Mouse (Mus musculus): Measurements from ENCODE around the gene Psme4. TPM values are rescaled to one million over a fixed set of nuclear protein-coding genes. Genes with fewer than 3 reads are reported as not detected.

The Psme4 gene
- total RNA-seq, 2 experiments from 2014 or later = 39.0 to 49.8 TPM

GRCm38 (mm10) chr11:30765076-30765475 is 6.5 kb upstream of the Psme4 start:
- no peak overlapping the region for H3K4me3 ChIP-seq
- no peak for TF ChIP-seq CTCF (conservative IDR thresholded peaks at IDR 0.05)
- no peak for DNase-seq (ENCODE audit: low spot score in 2 of 2)
- no peak overlapping the region for H3K27ac ChIP-seq

- TF ChIP-seq CTCF (conservative IDR thresholded peaks at IDR 0.05) = no peak
- H3K4me3 ChIP-seq = peak overlapping the region; percentile 96
- DNase-seq (ENCODE audit: low spot score in 2 of 2) = no peak
Observed at GRCm38 (mm10) chr11:30770817-30771216, 709 bp upstream of the Psme4 start.

DNA sequence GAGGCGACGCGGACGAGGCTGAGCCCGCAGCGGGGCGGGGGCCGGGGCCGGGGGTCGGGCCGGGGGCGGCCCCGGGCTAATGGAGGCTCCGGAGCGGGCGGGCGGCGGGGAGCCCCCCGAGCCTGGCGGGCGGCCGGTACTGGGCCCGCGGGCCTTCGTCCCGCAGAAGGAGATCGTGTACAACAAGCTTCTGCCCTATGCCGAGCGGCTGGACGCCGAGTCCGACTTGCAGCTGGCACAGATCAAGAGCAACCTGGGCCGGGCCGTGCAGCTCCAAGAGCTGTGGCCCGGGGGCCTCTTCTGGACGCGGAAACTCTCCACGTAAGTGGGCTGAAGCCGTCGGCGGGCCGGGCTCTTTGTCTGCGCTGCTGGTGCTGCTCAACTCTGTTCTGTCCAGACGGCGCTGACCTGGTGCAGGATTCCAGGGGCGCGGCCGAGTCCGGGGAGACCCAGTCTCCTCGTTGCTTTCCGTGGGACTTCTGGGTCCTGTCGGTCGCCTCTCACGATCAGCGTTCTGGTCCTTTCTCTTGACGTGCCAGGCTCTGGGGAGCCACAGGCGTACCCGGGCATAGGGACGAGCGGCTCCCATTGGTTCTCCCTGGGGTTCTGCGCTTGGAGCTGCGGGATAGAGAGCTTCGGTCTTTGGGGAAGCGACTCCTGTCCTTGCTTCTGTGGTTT is 517 bp downstream of the Psme4 start:
- Histone ChIP-seq H3K4me3 (peak overlapping the region; percentile 96), H3K27ac (peak overlapping the region; percentile 88)
- TF ChIP-seq CTCF (conservative IDR thresholded peaks at IDR 0.05) = no peak
- DNase-seq (ENCODE audit: low spot score in 2 of 2) = peak; percentile 37 to 39

More at GRCm38 (mm10) chr11:30770817-30771216, 709 bp upstream of the Psme4 start:
- H3K27ac ChIP-seq = peak overlapping the region; percentile 88

DNA sequence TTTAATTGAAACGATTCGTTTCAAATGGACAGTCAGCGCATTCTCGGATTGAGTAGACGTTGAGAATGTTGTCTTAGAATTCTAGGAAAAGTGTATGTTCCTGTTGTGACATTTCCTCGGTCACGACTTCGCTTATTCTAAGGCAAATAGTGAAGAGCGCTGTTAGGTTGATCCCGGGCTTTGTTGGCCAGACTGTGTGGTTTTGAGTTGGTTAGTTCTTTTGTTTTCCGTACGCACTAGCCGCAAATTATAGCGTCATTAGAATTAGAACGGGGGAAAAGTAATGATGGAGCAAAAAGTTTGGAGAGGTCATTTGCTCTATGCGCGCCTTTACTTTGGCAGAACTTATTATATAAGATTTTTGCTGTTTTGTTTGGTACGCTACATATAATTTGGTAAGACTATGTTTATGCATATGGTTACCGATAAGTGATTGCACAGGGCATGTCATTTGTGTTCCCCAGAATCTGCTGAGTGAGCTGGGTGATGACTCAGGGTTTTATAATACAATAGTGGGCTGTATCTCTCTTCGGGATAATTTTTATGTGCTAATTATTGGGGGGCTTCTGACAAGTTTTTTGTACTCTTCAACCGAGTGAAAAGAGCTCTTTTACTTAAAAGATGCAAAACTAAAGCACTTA is 1.4 kb downstream of the Psme4 start:
- peak overlapping the region; percentile 88; the same call in 1 of the 2 replicates for H3K27ac ChIP-seq

GRCm38 (mm10) chr11:30774638-30775037 is 3.1 kb downstream of the Psme4 start:
- Histone ChIP-seq H3K4me3 (no peak overlapping the region), H3K27ac (no peak overlapping the region)
- TF ChIP-seq CTCF (conservative IDR thresholded peaks at IDR 0.05) = no peak
- no peak for DNase-seq (ENCODE audit: low spot score in 2 of 2)

More for the DNA sequence above, 1.4 kb downstream of the Psme4 start:
- peak overlapping the region; percentile 96 for H3K4me3 ChIP-seq
- no peak for TF ChIP-seq CTCF (conservative IDR thresholded peaks at IDR 0.05)
- no peak for DNase-seq (ENCODE audit: low spot score in 2 of 2)

DNA sequence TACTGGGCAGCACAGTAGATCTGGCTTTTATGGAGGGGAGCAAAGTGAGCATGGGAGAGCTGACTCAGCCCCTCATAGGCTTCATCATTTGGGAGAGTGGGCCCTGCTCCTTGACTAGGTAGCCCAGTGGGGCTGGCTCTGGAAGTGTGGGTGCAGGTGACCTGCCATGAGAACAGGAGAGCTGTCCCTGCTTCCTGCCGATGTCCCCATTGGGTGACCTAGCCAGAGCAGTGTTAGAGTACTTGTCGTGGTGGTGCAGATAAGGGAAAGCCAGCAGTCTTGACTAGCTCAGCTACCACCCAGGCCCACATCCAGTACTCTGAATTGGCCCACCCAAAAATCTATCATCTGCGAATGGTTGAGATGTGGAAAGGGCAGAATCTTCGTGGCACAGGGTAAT is 6.0 kb downstream of the Psme4 start:
- no peak for TF ChIP-seq CTCF (conservative IDR thresholded peaks at IDR 0.05)
- no peak overlapping the region for H3K4me3 ChIP-seq
- DNase-seq (ENCODE audit: low spot score in 2 of 2) = no peak
- H3K27ac ChIP-seq = no peak overlapping the region

- TF ChIP-seq CTCF (conservative IDR thresholded peaks at IDR 0.05) = no peak
- Histone ChIP-seq H3K27ac (no peak overlapping the region), H3K4me3 (no peak overlapping the region)
- DNase-seq (ENCODE audit: low spot score in 2 of 2) = no peak
Observed at GRCm38 (mm10) chr11:30780893-30781292, 9.4 kb downstream of the Psme4 start.

DNA sequence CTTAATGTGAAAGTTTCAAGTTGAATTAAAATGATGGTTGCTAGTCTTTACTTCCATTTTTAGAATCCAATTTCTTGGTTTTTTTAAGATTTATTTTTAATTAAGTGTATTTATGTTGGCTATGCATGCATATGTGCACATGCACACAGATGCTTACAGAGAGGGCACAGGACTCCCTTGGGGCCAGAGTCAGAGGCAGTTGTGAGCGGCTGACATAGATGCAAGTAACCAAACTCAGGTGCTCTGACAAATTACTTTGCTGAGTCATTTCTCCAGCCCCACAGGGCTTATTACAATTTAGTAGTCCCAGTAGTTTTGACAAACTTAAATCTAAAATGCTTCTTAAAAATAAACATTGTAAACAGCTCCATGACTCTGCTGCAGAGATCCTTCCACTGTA is 10.1 kb downstream of the Psme4 start:
- Histone ChIP-seq H3K4me3 (no peak overlapping the region), H3K27ac (no peak overlapping the region)
- DNase-seq (ENCODE audit: low spot score in 2 of 2) = no peak
- TF ChIP-seq CTCF (conservative IDR thresholded peaks at IDR 0.05) = no peak

DNA sequence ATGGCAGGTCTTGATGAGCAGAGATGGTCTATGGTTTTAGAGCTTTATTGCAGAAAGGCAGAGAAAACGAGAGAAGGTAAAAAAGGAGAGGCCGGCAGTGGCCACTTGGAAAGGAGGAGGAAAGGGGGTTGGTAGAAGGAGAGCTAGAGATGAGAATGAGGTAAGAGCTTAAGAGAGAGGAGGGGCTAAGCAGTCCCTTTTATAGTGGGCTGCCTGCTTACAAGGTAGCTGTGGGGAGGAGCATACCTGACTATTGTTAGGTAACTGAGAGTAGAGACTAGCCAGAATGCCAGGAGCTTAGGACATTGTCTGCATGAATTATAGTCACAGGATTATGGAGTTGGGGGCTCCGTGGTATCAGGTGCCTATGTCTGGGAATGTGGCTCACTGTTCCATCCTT is 14.0 kb downstream of the Psme4 start:
- TF ChIP-seq CTCF (conservative IDR thresholded peaks at IDR 0.05) = no peak
- H3K27ac ChIP-seq = no peak overlapping the region
- no peak for DNase-seq (ENCODE audit: low spot score in 2 of 2)
- no peak overlapping the region for H3K4me3 ChIP-seq

GRCm38 (mm10) chr11:30786230-30786983 is 14.9 kb downstream of the Psme4 start:
- H3K4me3 ChIP-seq = no peak overlapping the region
- TF ChIP-seq CTCF (conservative IDR thresholded peaks at IDR 0.05) = no peak
- no peak overlapping the region for H3K27ac ChIP-seq
- no peak for DNase-seq (ENCODE audit: low spot score in 2 of 2)

GRCm38 (mm10) chr11:30792680-30793079 is 21.2 kb downstream of the Psme4 start:
- Histone ChIP-seq H3K27ac (no peak overlapping the region), H3K4me3 (no peak overlapping the region)
- DNase-seq (ENCODE audit: low spot score in 2 of 2) = no peak
- no peak for TF ChIP-seq CTCF (conservative IDR thresholded peaks at IDR 0.05)

DNA sequence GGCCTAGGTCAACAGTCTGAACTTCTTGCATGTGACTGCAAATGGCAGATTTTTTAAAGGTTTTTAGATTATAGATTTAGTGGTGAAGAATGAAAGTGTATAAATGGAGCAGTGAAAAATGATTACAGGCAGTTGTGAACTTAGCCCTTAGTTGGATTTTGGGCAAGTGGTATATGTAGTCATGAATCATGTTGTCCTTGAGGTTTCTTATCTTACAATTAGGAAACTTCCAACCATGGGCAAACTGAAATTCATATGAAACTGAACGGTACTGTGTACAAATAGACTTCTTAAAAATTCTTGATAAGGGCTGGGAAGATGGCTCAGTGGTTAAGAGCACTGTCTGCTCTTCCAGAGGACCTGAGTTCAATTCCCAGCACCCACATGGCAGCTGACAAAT is 22.2 kb downstream of the Psme4 start:
- DNase-seq (ENCODE audit: low spot score in 2 of 2) = no peak
- Histone ChIP-seq H3K4me3 (no peak overlapping the region), H3K27ac (no peak overlapping the region)
- no peak for TF ChIP-seq CTCF (conservative IDR thresholded peaks at IDR 0.05)

DNA sequence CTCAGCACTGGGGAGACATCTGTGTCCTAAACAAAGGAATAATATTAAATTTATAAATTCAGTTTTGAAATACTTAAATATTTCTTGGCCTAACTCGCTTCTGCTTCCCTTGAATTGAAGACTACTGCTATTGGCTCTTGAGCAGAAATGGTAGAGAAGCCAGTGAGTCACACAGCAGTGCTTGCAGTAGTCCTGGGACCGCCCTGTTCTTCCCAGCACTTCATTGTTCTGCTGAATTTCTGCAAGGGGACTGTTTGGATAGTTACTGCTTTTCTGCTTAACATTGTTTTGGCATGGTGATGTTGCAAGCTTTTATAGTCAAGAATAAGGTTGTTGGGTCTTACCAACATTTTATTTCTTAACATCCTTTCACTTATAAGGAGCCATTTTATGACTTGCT is 25.7 kb downstream of the Psme4 start:
- peak in 1 of 2 experiments; percentile 20 for DNase-seq (ENCODE audit: low spot score in 2 of 2)
- H3K4me3 ChIP-seq = no peak overlapping the region

More for the DNA sequence above, 25.7 kb downstream of the Psme4 start:
- peak overlapping the region; percentile 78 for H3K27ac ChIP-seq
- no peak for TF ChIP-seq CTCF (conservative IDR thresholded peaks at IDR 0.05)
